Mouse (Mus musculus): ENCODE results near the gene Mapkap1. TPM values are rescaled to one million over a fixed set of nuclear protein-coding genes. Genes with fewer than 3 reads are reported as not detected.

The Mapkap1 gene
- polyA plus RNA-seq, 1 experiment from 2014 or later, result 101 TPM

- Histone ChIP-seq H3K4me3 (replicated peaks) (no peak overlapping the region), H3K4me1 (replicated peaks) (0 out of 2 replicates have a peak, but pooled peaks cover 6% of the 10 kb centered on the region), H3K9me3 (no peaks in the 10 kb centered on the region), H3K27me3 (peaks cover 15% of the 10 kb centered on the region), H3K27ac (no peak overlapping the region), H3K4me2 (replicated peaks) (no peak overlapping the region), H3K36me3 (no peaks in the 10 kb centered on the region), H3K9ac (replicated peaks) (no peak overlapping the region)
- no peak for ATAC-seq
Measured at GRCm38 (mm10) chr2:34563865-34564264, 157.3 kb downstream of the Mapkap1 start.

DNA sequence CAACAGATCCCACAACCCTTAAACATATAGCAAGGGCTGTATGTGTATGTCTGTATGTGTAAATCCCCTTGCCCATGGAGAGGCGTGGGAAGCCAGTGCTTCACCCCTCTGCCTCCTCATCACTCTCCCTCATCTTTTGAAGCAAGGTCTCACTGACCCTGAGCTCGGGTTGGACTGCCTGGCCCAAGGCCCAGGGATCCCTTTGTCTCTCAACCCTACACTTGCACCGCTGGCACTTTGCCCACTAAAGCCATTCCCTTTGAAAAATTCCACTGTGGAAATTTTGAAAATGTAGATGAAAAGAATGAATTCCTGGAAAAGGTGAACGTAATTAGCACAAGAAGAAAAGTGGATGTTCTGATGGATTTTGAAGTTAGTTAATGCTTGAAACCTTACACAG is 159.6 kb downstream of the Mapkap1 start:
- Histone ChIP-seq H3K4me2 (replicated peaks) (no peak overlapping the region), H3K4me1 (replicated peaks) (peaks cover 28% of the 10 kb centered on the region), H3K27ac (no peak overlapping the region), H3K9me3 (no peaks in the 10 kb centered on the region), H3K9ac (replicated peaks) (no peak overlapping the region), H3K4me3 (replicated peaks) (no peak overlapping the region), H3K27me3 (peaks cover 20% of the 10 kb centered on the region), H3K36me3 (no peaks in the 10 kb centered on the region)
- no peak for ATAC-seq
- 81% methylated on average over 4 of the region's 4 CpGs for WGBS

- H3K4me1 ChIP-seq (replicated peaks), result peaks cover 31% of the 10 kb centered on the region
- no peak overlapping the region for H3K4me3 ChIP-seq (replicated peaks)
- no peaks in the 10 kb centered on the region for H3K36me3 ChIP-seq
- WGBS, result 90% methylated on average over 1 of the region's 1 CpGs
- no peak overlapping the region for H3K27ac ChIP-seq
- no peaks in the 10 kb centered on the region for H3K9me3 ChIP-seq
- ATAC-seq, result no peak
- H3K27me3 ChIP-seq, result peaks cover 22% of the 10 kb centered on the region
- H3K9ac ChIP-seq (replicated peaks), result no peak overlapping the region
- H3K4me2 ChIP-seq (replicated peaks), result no peak overlapping the region
Measured at GRCm38 (mm10) chr2:34566601-34567000, 160.0 kb downstream of the Mapkap1 start.

DNA sequence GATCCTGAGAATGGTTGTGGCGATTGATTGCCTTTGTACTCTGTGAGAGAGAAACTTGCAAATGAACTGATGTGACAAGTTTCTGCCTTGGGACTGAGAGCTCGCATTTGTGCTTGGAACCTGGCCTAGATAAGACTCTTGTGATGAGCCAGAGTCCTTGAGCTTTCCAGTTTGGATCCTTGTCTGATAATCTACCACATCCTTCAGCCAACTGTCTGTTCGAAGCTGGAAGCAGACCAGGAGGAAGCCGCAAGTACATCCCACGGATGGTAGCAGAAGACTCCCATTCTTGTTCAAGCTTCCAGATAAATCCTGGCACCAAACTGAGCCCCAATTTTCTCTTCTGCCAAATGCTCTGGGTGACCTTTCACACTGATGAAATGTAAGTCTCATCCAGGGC is 162.6 kb downstream of the Mapkap1 start:
- peaks cover 27% of the 10 kb centered on the region for H3K4me1 ChIP-seq (replicated peaks)
- WGBS, result 87% methylated on average over 5 of the region's 5 CpGs
- peaks cover 48% of the 10 kb centered on the region for H3K27me3 ChIP-seq
- ATAC-seq, result no peak
- no peak overlapping the region for H3K9ac ChIP-seq (replicated peaks)
- H3K9me3 ChIP-seq, result no peaks in the 10 kb centered on the region
- no peak overlapping the region for H3K27ac ChIP-seq
- no peaks in the 10 kb centered on the region for H3K36me3 ChIP-seq
- no peak overlapping the region for H3K4me2 ChIP-seq (replicated peaks)
- H3K4me3 ChIP-seq (replicated peaks), result no peak overlapping the region

GRCm38 (mm10) chr2:34570378-34570777 is 163.8 kb downstream of the Mapkap1 start:
- no peaks in the 10 kb centered on the region for H3K36me3 ChIP-seq
- peak overlapping the region; percentile 13; the same call in 1 of the 2 replicates for H3K4me2 ChIP-seq (replicated peaks)
- 3% methylated on average over 6 of the region's 6 CpGs for WGBS
- no peaks in the 10 kb centered on the region for H3K9me3 ChIP-seq
- ATAC-seq, result peak; percentile 34; the same call in 1 of the 2 replicates
- no peak overlapping the region for H3K9ac ChIP-seq (replicated peaks)
- peaks cover 27% of the 10 kb centered on the region for H3K4me1 ChIP-seq (replicated peaks)
- peaks cover 53% of the 10 kb centered on the region for H3K27me3 ChIP-seq
- peak overlapping the region; percentile 65 for H3K27ac ChIP-seq
- H3K4me3 ChIP-seq (replicated peaks), result no peak overlapping the region

GRCm38 (mm10) chr2:34571096-34571495 is 164.5 kb downstream of the Mapkap1 start:
- Histone ChIP-seq H3K4me2 (replicated peaks) (peak overlapping the region; percentile 13; the same call in 1 of the 2 replicates), H3K36me3 (no peaks in the 10 kb centered on the region), H3K9me3 (no peaks in the 10 kb centered on the region), H3K4me3 (replicated peaks) (no peak overlapping the region), H3K4me1 (replicated peaks) (peaks cover 27% of the 10 kb centered on the region), H3K9ac (replicated peaks) (no peak overlapping the region), H3K27me3 (peaks cover 53% of the 10 kb centered on the region), H3K27ac (peak overlapping the region; percentile 65; the same call in 1 of the 2 replicates)
- ATAC-seq, result peak; percentile 40; the same call in 1 of the 2 replicates
- 12% methylated on average over 1 of the region's 1 CpGs for WGBS

DNA sequence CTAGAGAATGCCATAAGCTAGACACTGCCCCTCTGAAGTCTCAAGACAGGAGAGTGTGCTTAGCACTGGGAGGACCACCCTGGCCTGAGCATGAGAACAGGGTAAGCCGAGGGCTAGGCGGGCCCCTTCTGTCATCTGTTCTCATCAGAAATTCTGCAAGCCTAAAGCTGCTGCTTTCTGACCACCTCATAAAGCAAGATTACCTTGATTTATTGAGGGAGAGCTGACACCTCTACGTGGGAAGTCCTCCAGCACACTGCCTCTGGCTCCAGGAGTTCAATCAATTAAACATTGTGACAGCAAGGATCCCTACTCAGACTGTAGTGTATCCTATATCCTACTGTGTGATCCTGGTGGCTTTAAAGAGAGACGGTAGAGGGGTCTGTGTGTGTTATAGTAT is 166.5 kb downstream of the Mapkap1 start:
- no peak for ATAC-seq
- Histone ChIP-seq H3K9ac (replicated peaks) (no peak overlapping the region), H3K4me2 (replicated peaks) (no peak overlapping the region), H3K9me3 (no peaks in the 10 kb centered on the region), H3K36me3 (no peaks in the 10 kb centered on the region), H3K4me1 (replicated peaks) (peaks cover 38% of the 10 kb centered on the region), H3K27ac (no peak overlapping the region), H3K4me3 (replicated peaks) (no peak overlapping the region), H3K27me3 (peaks cover 44% of the 10 kb centered on the region)
- 75% methylated on average over 4 of the region's 4 CpGs for WGBS

DNA sequence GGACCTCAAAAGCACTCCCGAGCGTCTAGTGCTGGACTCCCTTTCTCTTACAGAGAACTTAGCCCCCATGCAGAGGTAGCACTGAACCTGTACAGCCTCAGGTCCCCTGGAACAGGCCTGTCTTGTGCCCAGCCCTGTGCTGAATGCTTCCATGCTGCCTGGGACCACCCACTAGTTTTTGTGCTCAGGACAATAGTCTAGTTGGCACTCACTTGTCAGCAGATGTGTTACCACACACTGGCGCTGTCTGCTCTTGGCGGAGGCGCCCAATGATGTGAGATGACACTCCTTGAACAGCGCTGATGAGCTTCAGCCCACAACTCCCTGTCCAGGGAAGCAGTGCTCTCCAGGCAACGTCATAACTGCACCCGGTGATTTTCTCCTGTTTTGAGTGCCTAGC is 182.0 kb downstream of the Mapkap1 start:
- 87% methylated on average over 8 of the region's 8 CpGs for WGBS
- H3K4me3 ChIP-seq (replicated peaks), result no peak overlapping the region
- no peaks in the 10 kb centered on the region for H3K27me3 ChIP-seq
- peaks cover 5% of the 10 kb centered on the region; the same call in 1 of the 2 replicates for H3K4me1 ChIP-seq (replicated peaks)
- ATAC-seq, result no peak
- H3K4me2 ChIP-seq (replicated peaks), result no peak overlapping the region
- peaks cover 30% of the 10 kb centered on the region for H3K36me3 ChIP-seq
- H3K9me3 ChIP-seq, result no peaks in the 10 kb centered on the region
- no peak overlapping the region for H3K9ac ChIP-seq (replicated peaks)
- peak overlapping the region; percentile 8; the same call in 1 of the 2 replicates for H3K27ac ChIP-seq

GRCm38 (mm10) chr2:34591721-34592360 is 185.3 kb downstream of the Mapkap1 start:
- no peak overlapping the region for H3K27ac ChIP-seq
- WGBS, result 93% methylated on average over 16 of the region's 16 CpGs

DNA sequence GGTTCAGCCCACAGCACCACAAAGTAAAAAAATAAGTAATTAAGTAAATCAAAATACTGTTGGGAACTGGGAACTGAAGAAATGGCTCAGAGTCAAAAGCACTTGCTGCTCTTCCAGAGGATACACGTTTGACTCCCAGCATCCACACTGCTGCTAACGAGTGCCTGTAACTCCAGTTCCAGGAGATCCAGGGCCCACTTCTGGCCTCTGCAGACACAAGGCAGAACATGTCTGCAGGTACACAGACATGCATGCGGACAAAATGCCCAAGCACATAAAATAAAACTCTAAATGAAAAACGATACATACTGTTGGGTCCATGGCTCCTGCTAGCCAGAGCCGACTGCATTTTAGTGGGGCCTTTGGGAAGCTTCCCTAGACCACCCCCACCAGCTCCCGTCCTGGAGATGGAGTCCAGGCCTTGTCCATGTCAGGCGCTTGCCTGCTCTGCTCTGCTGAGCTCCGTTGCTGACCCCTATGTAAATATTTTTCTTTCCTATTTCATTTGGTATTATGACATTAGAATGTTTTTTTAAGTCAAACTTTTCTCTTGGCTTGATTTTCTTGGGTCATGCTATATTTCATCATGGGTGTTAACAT is 185.9 kb downstream of the Mapkap1 start:
- H3K36me3 ChIP-seq, result 0 out of 2 replicates have a peak, but pooled peaks cover 2% of the 10 kb centered on the region
- H3K27ac ChIP-seq, result no peak overlapping the region
- no peak overlapping the region for H3K4me3 ChIP-seq (replicated peaks)
- H3K9me3 ChIP-seq, result no peaks in the 10 kb centered on the region
- no peak for ATAC-seq
- WGBS, result 90% methylated on average over 8 of the region's 8 CpGs
- no peak overlapping the region for H3K9ac ChIP-seq (replicated peaks)
- peaks cover 3% of the 10 kb centered on the region; the same call in 1 of the 2 replicates for H3K4me1 ChIP-seq (replicated peaks)
- H3K4me2 ChIP-seq (replicated peaks), result no peak overlapping the region
- H3K27me3 ChIP-seq, result no peaks in the 10 kb centered on the region

More at GRCm38 (mm10) chr2:34591721-34592360, 185.3 kb downstream of the Mapkap1 start:
- H3K9ac ChIP-seq (replicated peaks), result no peak overlapping the region
- 0 out of 2 replicates have a peak, but pooled peaks cover 4% of the 10 kb centered on the region for H3K36me3 ChIP-seq
- H3K4me2 ChIP-seq (replicated peaks), result no peak overlapping the region
- no peak overlapping the region for H3K4me3 ChIP-seq (replicated peaks)
- no peaks in the 10 kb centered on the region for H3K27me3 ChIP-seq
- peaks cover 3% of the 10 kb centered on the region; the same call in 1 of the 2 replicates for H3K4me1 ChIP-seq (replicated peaks)
- ATAC-seq, result no peak
- H3K9me3 ChIP-seq, result no peaks in the 10 kb centered on the region

DNA sequence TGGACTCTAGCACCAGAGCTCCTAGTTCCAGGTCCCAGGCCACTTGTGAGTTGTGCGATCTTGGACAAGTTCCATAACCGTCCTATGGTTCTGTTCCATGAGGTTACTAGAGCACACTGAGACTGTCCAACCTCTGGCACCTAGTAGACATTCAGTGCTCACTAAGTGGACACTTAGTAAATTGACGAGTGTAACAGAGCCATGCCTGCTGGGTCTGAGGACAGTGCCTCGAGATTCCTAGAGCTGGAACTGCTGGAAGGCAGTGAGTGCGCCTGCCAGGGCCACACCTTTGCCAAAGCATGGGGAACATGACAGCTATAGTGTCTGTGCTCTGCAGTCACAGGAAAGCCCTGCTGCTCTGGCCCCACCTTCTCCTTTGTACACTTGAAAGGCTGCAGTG is 187.4 kb downstream of the Mapkap1 start:
- H3K27ac ChIP-seq, result no peak overlapping the region
- 89% methylated on average over 5 of the region's 5 CpGs for WGBS
- H3K4me3 ChIP-seq (replicated peaks), result no peak overlapping the region
- no peaks in the 10 kb centered on the region for H3K4me1 ChIP-seq (replicated peaks)
- H3K9me3 ChIP-seq, result no peaks in the 10 kb centered on the region
- H3K4me2 ChIP-seq (replicated peaks), result no peak overlapping the region
- no peak overlapping the region for H3K9ac ChIP-seq (replicated peaks)
- no peaks in the 10 kb centered on the region for H3K36me3 ChIP-seq
- no peaks in the 10 kb centered on the region for H3K27me3 ChIP-seq
- ATAC-seq, result no peak

DNA sequence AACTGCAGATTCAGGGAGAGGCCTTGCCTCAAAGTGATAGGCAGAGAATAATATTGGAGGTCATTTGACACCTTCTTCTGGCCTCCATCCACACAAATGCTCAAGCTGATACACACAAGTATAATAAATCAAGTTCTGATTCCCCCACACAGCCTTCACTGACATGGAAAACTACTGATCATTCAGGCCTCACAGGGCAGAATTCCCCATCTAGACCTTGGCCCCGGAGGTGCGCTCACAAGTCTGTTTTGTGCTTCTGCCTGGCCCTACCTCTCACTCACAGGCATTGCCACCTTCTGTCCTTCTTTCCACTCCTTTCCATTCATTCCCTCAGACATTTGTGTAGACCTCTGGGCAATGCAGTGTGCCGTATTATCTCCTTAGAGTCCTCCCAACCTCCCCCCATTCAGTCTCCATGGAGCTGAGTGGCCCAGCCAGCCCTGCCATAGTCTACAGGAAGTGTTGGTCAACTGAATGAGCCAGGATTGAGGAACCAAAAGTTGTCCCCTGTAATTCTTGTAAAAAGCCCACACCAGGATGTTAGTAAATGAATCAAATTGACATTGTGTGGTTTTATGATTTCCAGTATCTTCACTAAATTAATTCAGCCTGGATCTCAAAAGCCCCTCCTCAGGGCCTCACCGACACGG is 193.2 kb downstream of the Mapkap1 start:
- ATAC-seq, result no peak
- Histone ChIP-seq H3K36me3 (no peaks in the 10 kb centered on the region), H3K9ac (replicated peaks) (no peak overlapping the region), H3K4me2 (replicated peaks) (no peak overlapping the region), H3K9me3 (no peaks in the 10 kb centered on the region), H3K27me3 (no peaks in the 10 kb centered on the region), H3K4me3 (replicated peaks) (no peak overlapping the region), H3K4me1 (replicated peaks) (peaks cover 48% of the 10 kb centered on the region), H3K27ac (no peak overlapping the region)
- 49% methylated on average over 5 of the region's 5 CpGs for WGBS

All from midbrain, embryonic 13.5 days (tissue).